13 mouse cellular contexts compared by ENCODE assay signal in the genomic region with DNA sequence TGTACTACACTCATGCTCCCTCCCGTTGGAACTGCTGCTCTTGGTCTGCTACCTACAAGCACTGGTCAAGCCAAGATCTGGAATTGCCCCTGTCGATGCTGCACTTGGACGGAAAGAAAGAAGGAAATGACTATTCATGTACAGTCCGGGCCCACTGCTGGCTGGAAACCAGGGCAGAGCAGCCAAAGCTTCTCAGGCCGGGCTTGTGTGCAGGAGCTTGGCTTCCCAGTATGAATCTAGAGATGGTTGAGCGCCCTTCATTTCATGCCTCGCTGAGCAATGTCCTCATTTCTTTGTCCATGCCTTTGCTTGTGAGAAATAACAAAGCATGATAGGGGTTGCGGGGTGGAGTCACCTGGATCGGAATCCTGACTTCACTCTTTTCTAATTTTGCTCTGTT.
DNase-seq lines count a peak whose midpoint lies in the region; ATAC-seq lines count a peak whose summit lies in the region.
"Had no signal": no experiment of that assay in that cellular context is flagged by ENCODE, and none has a peak within 500 bp of the region (broad histone marks: within the 10 kb centered on the region; RNA-seq: fewer than 3 reads in every experiment).

No protein-coding gene starts in this region.

- no peak overlapping the region for H3K27ac ChIP-seq in hindbrain, embryonic 11.5 days (ENCODE audit: low read depth, low read length)
- H3K27ac ChIP-seq in hindbrain, embryonic 13.5 days: no peak overlapping the region
- H3K27ac ChIP-seq in forebrain, embryonic 14.5 days (ENCODE audit: low read depth, low read length): no peak overlapping the region
- no peak overlapping the region for H3K27ac ChIP-seq in intestine, embryonic 16.5 days (ENCODE audit: low read length)
- H3K27ac ChIP-seq: heart, embryonic 15.5 days; layer of hippocampus, adult 2 months; neural tube, embryonic 13.5 days had no signal

- ATAC-seq in hindbrain, embryonic 11.5 days (ENCODE audit: low FRiP score): no peak
- no peak for ATAC-seq in hindbrain, embryonic 13.5 days (ENCODE audit: low FRiP score)
- ATAC-seq in forebrain, embryonic 14.5 days: peak; percentile 67; the same call in 1 of the 2 replicates
- ATAC-seq in intestine, embryonic 16.5 days: no peak

- no peaks in the 10 kb centered on the region for H3K9me3 ChIP-seq in hindbrain, embryonic 11.5 days (ENCODE audit: control insufficient read depth, low read length)
- H3K9me3 ChIP-seq in hindbrain, embryonic 13.5 days: no peaks in the 10 kb centered on the region
- H3K9me3 ChIP-seq in forebrain, embryonic 14.5 days (replicated peaks; ENCODE audit: control insufficient read depth, low read length): no peaks in the 10 kb centered on the region
- no peaks in the 10 kb centered on the region for H3K9me3 ChIP-seq in intestine, embryonic 16.5 days (ENCODE audit: control insufficient read depth, low read length)
- H3K9me3 ChIP-seq: heart, embryonic 15.5 days; neural tube, embryonic 13.5 days had no signal

- no peak overlapping the region for H3K4me3 ChIP-seq in hindbrain, embryonic 11.5 days (ENCODE audit: low read depth, low read length)
- no peak overlapping the region for H3K4me3 ChIP-seq in hindbrain, embryonic 13.5 days
- H3K4me3 ChIP-seq in forebrain, embryonic 14.5 days (ENCODE audit: low read depth, low read length): no peak overlapping the region
- no peak overlapping the region for H3K4me3 ChIP-seq in intestine, embryonic 16.5 days (ENCODE audit: low read length)
- H3K4me3 ChIP-seq: heart, embryonic 15.5 days; layer of hippocampus, adult 2 months; neural tube, embryonic 13.5 days had no signal

- no peak overlapping the region for H3K4me2 ChIP-seq in hindbrain, embryonic 11.5 days (replicated peaks; ENCODE audit: low read depth, low read length)
- H3K4me2 ChIP-seq in hindbrain, embryonic 13.5 days: no peak overlapping the region
- H3K4me2 ChIP-seq in forebrain, embryonic 14.5 days (ENCODE audit: low read length): no peak overlapping the region
- H3K4me2 ChIP-seq in intestine, embryonic 16.5 days (ENCODE audit: low read depth, low read length): no peak overlapping the region
- H3K4me2 ChIP-seq: heart, embryonic 15.5 days; neural tube, embryonic 13.5 days had no signal

- H3K27me3 ChIP-seq in hindbrain, embryonic 11.5 days (ENCODE audit: control insufficient read depth, insufficient read depth, low read length): no peaks in the 10 kb centered on the region
- H3K27me3 ChIP-seq in hindbrain, embryonic 13.5 days: no peaks in the 10 kb centered on the region
- no peaks in the 10 kb centered on the region for H3K27me3 ChIP-seq in forebrain, embryonic 14.5 days (replicated peaks; ENCODE audit: control insufficient read depth, insufficient read depth, low read length)
- no peaks in the 10 kb centered on the region for H3K27me3 ChIP-seq in intestine, embryonic 16.5 days (replicated peaks; ENCODE audit: control insufficient read depth, insufficient read depth, low read length)
- H3K27me3 ChIP-seq: heart, embryonic 15.5 days; neural tube, embryonic 13.5 days had no signal

- peak; percentile 6 for DNase-seq in hindbrain, embryonic 11.5 days (ENCODE audit: low spot score)
- peak; percentile 70 to 75 for DNase-seq in right cerebral cortex, postnatal 10 days (ENCODE audit: low spot score in 2 of 2)
- DNase-seq in right cerebral cortex, adult 18-20 months: no peak
- DNase-seq in forebrain, embryonic 14.5 days (ENCODE audit: low spot score): peak; percentile 48
- DNase-seq in retina, postnatal 1 day: peak; percentile 95
- DNase-seq in thymus, postnatal 25 days: no peak
- DNase-seq: adrenal gland, postnatal 10 days; B cell, adult 2 months had no signal

- H3K36me3 ChIP-seq in hindbrain, embryonic 11.5 days (ENCODE audit: control insufficient read depth, insufficient read depth, low read length): no peaks in the 10 kb centered on the region
- no peaks in the 10 kb centered on the region for H3K36me3 ChIP-seq in hindbrain, embryonic 13.5 days
- no peaks in the 10 kb centered on the region for H3K36me3 ChIP-seq in forebrain, embryonic 14.5 days (ENCODE audit: control insufficient read depth, insufficient read depth, low read length)
- no peaks in the 10 kb centered on the region for H3K36me3 ChIP-seq in intestine, embryonic 16.5 days (ENCODE audit: control insufficient read depth, insufficient read depth, low read length)
- H3K36me3 ChIP-seq: heart, embryonic 15.5 days; neural tube, embryonic 13.5 days had no signal

- H3K4me1 ChIP-seq in hindbrain, embryonic 11.5 days (replicated peaks; ENCODE audit: control insufficient read depth, insufficient read depth, low read length): no peaks in the 10 kb centered on the region
- no peaks in the 10 kb centered on the region for H3K4me1 ChIP-seq in hindbrain, embryonic 13.5 days (replicated peaks)
- no peaks in the 10 kb centered on the region for H3K4me1 ChIP-seq in forebrain, embryonic 14.5 days (ENCODE audit: control insufficient read depth, insufficient read depth, low read length)
- no peaks in the 10 kb centered on the region for H3K4me1 ChIP-seq in intestine, embryonic 16.5 days (ENCODE audit: control insufficient read depth, insufficient read depth, low read length)
- H3K4me1 ChIP-seq: heart, embryonic 15.5 days; neural tube, embryonic 13.5 days had no signal

- 79% methylated on average over 9 of the region's 9 CpGs for WGBS in hindbrain, embryonic 11.5 days
- whole genome bisulfite sequencing in hindbrain, embryonic 13.5 days: 69% methylated on average over 9 of the region's 9 CpGs
- 38% methylated on average over 9 of the region's 9 CpGs for whole genome bisulfite sequencing in forebrain, embryonic 14.5 days
- WGBS in intestine, embryonic 16.5 days: 85% methylated on average over 9 of the region's 9 CpGs

- H3K9ac ChIP-seq in hindbrain, embryonic 11.5 days (ENCODE audit: low read depth, low read length): no peak overlapping the region
- H3K9ac ChIP-seq in hindbrain, embryonic 13.5 days: no peak overlapping the region
- H3K9ac ChIP-seq in forebrain, embryonic 14.5 days (ENCODE audit: low read length): no peak overlapping the region
- H3K9ac ChIP-seq in intestine, embryonic 16.5 days (ENCODE audit: low read depth, low read length): no peak overlapping the region
- H3K9ac ChIP-seq: heart, embryonic 15.5 days; neural tube, embryonic 13.5 days had no signal

Comparison
In these comparisons a context has a peak if more than half of its experiments do, and no peak if none do; other contexts are left out.
1. DNase-seq: peak in hindbrain, embryonic 11.5 days (single experiment), right cerebral cortex, postnatal 10 days (2 of 2), forebrain, embryonic 14.5 days (single experiment) and retina, postnatal 1 day (single experiment); none in right cerebral cortex, adult 18-20 months (single experiment) and thymus, postnatal 25 days (single experiment).